Mouse (Mus musculus): ENCODE data around the gene Gm20425.

GRCm38 (mm10) chr9:103174771-103175519, 55.2 kb downstream of the Gm20425 start:
- TF ChIP-seq TAL1 (IDR thresholded peaks at IDR 0.05; ENCODE audit: low read length) (no peak), GATA1 (IDR thresholded peaks at IDR 0.05; ENCODE audit: low read length) (no peak)
